Mouse (Mus musculus) layer of hippocampus, adult 9-10 months (tissue): ENCODE results near the gene Slc35e4.
"Not testable (repeated sequence)": the region's sequence is repeated elsewhere in the genome, so short reads cannot be mapped to it uniquely, and the experiment has no call there.

ENCODE experiments used
- DNase-seq: peaks from one replicate; pipeline ENCODE4 v3.0.0; 2022; ENCODE audit warnings: low spot score

The Slc35e4 gene

GRCm38 (mm10) chr11:3913316-3914108 lies 952 bp downstream of the Slc35e4 start:
- peak; percentile 76 for DNase-seq

- no peak for DNase-seq
These were observed 1.6 kb downstream of the Slc35e4 start for GRCm38 (mm10) chr11:3912875-3913271.

DNA sequence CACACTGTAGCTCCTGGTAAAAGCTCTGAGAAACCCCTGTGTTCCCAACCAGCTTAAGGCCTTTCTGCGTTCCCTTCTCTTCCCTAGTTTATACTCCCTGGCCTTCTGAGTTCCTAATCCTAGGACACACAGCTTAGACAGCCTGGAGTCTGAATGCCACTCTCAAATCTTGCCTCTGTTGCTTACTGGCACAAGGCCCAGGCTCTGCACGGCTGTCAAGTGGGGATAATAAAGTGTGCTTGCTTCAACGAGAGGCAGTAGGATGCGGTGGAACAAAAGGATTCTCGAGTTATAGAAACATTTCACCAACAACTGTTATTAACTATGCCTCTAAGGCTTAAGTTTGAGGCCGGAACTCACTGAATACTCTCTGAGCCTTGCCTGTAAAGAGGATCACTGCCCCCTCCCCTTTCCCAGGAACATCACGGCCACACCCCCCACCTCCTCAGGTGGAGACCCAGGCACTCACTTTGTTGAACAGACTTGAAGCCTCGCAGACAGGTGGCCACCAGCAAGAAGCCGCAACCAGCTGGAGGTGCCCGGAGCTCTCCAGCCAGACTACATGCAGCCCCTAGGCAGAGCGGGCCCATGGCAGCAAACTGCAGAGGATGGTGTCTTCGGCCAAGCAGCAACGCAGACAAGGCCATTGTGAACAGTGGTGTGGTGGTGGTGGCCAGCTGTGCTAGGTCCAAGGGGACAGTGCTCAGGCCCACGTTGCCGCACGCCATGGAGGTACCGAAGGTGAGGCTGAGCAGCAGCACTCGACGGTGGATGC lies 2.2 kb downstream of the Slc35e4 start:
- DNase-seq = no peak

DNA sequence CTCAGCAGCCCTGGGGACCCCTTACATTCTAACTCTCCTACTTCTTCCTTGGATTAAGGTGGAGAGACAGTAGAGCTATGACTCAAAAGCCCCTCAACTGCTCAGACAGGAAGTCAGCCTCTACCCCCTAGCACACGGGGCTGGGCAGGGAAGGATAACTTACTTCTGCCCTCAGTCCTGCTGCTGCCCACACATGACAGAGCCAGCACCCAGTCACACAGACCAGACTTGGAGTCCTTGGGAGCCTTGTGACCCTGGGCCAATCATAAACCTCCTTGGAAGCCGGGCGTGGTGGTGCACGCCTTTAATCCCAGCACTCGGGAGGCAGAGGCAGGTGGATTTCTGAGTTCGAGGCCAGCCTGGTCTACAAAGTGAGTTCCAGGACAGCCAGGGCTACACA lies 3.0 kb downstream of the Slc35e4 start:
- DNase-seq = not testable (repeated sequence)

DNA sequence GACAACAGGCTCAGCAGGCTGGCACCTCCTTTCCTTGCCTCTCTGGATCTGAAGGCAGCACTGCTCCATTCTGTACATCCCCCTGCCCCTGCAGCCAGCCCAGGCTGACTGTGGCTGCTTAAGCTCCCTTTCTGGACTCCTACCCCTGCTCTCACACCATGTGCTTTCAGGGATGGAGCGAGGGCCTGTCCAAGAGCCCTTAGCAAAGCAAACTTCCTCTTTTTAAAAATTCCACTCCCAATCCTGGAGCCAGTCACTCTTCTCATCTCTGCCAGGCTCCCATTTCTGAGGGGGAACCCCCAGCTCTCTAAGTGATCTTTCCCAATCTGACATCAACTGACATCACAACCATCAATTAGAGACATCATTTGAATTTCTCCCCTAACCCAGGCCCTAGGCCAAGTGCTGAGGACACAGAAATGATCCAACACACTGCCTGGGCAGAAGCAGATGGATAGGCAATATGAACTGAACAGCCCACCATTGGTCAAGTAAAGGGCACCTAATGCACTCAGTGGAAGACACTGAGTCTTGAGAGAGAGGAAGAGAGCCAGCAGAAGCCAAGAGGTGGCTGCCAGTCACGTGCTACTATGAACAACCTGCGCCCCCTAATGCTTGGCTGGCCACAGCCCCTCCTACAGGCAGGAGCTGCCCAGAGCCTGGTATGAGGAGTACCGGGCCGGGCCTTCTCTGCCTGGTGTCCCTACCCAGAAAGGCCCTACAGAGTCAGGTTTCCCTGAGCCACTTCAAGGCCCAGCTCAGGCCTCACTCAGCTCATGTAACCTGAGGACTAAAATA lies 3.8 kb downstream of the Slc35e4 start:
- no peak for DNase-seq

GRCm38 (mm10) chr11:3909236-3909635 lies 5.2 kb downstream of the Slc35e4 start:
- no peak for DNase-seq

- no peak for DNase-seq
These were observed 9.0 kb downstream of the Slc35e4 start for GRCm38 (mm10) chr11:3905446-3905845.

DNA sequence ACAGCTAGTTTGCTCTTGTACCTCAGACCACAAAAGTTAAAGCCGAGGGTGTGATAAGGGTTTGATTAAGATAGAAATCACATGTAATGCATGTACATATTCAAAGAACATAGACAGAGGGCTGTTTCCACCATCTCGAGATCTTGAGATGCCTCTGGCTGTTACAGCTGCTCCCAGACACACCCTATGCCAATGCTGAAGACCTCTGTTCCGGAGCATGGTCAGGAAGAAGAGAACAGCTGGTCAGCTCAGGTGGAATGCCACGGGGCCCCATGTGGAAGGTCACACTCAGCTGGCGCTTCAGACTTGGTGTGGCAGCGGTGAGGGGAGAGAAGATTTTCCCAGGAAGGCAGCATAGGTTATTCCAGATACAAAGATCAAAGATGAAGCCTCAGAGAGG lies 9.8 kb downstream of the Slc35e4 start:
- DNase-seq = no peak

DNA sequence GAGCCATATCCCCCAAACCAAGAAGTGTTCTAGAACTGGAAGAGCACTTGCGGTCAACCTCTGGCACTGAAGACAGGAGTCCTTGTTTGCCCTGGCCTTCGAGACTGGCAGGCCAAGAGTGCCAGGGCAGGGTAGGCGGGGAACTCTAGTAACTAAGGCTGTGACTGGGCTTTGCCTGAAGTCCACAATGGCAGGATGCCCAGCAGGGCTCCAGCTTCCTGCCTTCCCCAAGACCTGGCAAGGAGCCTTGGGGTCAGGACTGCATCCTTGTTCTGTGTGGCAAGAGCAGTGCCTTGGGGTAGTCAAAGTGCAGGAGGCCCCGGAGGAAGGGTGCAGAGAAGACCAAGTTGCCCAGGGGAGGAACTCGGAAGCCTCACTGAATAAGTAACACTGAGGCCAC lies 11.4 kb downstream of the Slc35e4 start:
- DNase-seq = no peak

GRCm38 (mm10) chr11:3902516-3902915 lies 11.9 kb downstream of the Slc35e4 start:
- DNase-seq = no peak

- DNase-seq = no peak
These were observed 14.2 kb downstream of the Slc35e4 start for GRCm38 (mm10) chr11:3900296-3900695.

- no peak for DNase-seq
These were observed 18.5 kb downstream of the Slc35e4 start for GRCm38 (mm10) chr11:3895933-3896332.

DNA sequence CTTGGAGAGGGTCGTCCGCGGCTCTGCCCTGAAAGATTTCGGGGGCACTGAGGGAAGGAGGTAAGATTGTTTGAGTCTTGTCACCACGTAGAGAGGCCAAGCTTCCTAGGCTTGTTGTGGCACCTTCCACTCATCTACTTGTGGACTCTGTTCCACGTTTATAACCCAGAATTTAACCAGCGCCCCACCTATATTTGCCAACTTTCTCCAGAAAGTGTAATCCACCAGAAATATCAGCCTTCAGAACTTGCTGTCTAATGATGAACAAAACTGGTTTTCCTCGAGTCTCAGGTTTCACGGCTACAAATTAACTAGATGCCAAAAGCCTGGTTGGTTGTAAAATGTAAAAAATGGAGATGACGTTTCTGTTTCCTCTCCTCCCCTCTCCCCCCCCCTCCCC lies 19.0 kb downstream of the Slc35e4 start:
- no peak for DNase-seq

- peak; percentile 95 for DNase-seq
These were observed 19.8 kb downstream of the Slc35e4 start, which contains the start of the genes 4921536K21Rik and Dusp18 for GRCm38 (mm10) chr11:3894406-3895281. TSS of gene 4921536K21Rik (minus strand) at chr11:3895098. TSS of gene Dusp18 (plus strand) at chr11:3895240.

GRCm38 (mm10) chr11:3893970-3894369 lies 20.5 kb downstream of the Slc35e4 start:
- no peak for DNase-seq

DNA sequence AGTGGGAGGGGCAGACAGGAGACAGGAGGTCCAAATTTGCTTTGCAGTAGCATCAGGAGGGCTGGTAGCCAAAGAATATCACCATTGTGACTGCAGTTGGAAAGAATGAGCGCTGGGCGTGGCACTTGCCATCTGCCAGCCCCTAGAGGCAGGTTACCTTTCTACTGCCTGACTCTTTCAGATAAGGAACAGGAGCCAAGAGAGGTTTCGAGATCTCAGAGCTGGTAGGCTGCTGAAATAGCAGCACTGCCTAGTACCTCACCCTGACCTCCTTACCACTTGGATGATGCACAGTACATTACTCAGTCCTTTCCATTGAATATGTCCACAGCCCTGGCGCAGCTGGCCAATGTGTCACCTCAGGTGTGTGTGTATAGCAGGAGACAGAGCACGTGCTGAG lies 27.1 kb downstream of the Slc35e4 start:
- DNase-seq = no peak

DNA sequence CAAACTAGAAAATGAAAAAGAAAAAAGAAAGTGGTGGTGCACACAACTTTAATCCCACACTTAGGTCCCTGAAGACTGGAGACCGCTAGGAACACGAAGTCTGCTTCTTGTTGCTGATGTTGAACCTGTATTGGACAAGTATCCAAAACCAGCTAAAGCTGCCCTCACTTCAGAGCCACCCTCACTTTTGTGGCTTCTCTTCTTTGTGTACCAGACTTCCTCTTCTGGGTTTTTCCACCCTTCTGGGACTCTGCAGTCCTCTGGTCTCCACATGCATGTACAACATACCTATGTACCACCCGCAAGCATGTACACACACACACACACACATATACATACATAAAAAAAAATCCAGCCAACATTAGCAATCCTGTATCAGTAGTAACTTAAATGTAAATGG lies 30.8 kb downstream of the Slc35e4 start:
- DNase-seq = no peak

DNA sequence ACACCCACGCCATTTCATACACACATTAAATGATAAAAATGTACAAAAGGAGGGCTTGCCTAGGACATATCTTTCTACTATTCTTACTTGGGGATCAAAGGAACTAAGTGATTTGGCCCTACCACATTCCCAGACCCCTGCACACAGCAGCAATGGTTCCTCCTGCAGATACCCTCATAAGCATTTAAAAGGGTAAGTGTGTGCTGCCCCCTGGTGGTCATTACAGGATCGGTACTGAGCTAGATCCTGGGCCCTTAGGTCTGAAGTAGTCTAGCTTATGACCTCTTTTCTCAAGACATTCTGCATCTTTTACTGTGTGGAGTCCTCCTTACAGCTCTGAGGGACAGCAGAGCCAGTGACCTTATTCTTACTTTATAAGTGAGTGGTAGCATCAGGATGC lies 34.6 kb downstream of the Slc35e4 start:
- peak; percentile 69 for DNase-seq

- no peak for DNase-seq
These were observed 35.8 kb downstream of the Slc35e4 start for GRCm38 (mm10) chr11:3878660-3879059.

- DNase-seq = no peak
These were observed 38.0 kb downstream of the Slc35e4 start for GRCm38 (mm10) chr11:3876419-3876818.

DNA sequence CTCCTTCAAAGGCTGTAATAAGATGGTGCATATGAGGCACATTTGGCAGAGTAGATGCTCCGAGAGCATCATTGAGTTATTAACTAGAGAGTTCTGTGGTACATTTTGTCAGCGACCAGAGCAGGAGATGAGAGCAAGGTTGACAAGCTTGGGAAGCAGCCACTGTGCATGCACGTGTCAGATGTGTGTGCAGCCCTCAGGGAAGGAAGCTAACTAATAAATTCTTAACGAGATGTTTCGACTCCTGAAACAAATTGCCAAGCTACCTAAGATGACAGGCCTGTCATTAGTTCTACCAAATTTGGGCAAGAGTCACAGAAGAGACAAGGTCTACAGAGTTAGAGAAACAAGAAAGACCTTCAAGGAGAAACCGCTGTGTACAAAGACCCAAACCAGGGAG lies 50.1 kb downstream of the Slc35e4 start:
- no peak for DNase-seq
